Mouse (Mus musculus): ENCODE data around the gene S100a3.
A peak's percentile ranks its signal among the peaks of the same experiment; 100 is the strongest.

S100a3 gene

DNA sequence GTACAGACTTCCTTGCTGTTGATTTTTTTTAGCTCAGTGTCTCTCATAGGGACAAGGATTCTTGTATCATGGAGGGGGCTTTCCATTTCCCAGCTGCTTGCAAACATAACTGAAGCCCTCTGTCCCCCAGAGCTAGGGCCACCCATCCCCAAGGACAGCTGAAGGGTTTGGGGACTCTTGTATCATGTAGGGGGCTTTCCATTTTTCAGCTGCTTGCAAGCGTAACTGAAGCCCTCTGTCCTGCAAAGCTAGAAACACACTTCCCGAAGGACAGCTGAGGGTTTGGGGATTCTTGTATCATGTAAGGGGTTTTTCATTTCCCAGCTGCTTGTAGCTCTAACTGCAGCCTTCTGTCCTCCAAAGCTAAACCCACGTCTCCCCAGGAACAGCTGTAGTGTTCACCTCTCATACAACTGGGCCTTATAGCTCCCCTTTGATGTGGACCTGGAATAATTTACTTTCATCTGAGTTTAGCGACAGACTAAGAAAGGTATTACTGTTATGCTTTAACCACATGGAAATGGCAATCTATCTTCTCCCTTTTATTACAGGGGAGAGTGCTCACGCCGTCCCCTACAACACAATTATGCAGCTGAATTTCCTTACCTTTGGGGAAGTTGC is at the start of gene S100a3:
Gene S100a3, plus strand, starts transcription at position 571 of the 621 bp plus-strand sequence.
- no peak for DNase-seq

- no peak for DNase-seq
Measured at GRCm38 (mm10) chr3:90512276-90512675, 48.1 kb upstream of the S100a3 start.

- no peak for DNase-seq
Measured at GRCm38 (mm10) chr3:90512948-90513642, 47.3 kb upstream of the S100a3 start.

DNA sequence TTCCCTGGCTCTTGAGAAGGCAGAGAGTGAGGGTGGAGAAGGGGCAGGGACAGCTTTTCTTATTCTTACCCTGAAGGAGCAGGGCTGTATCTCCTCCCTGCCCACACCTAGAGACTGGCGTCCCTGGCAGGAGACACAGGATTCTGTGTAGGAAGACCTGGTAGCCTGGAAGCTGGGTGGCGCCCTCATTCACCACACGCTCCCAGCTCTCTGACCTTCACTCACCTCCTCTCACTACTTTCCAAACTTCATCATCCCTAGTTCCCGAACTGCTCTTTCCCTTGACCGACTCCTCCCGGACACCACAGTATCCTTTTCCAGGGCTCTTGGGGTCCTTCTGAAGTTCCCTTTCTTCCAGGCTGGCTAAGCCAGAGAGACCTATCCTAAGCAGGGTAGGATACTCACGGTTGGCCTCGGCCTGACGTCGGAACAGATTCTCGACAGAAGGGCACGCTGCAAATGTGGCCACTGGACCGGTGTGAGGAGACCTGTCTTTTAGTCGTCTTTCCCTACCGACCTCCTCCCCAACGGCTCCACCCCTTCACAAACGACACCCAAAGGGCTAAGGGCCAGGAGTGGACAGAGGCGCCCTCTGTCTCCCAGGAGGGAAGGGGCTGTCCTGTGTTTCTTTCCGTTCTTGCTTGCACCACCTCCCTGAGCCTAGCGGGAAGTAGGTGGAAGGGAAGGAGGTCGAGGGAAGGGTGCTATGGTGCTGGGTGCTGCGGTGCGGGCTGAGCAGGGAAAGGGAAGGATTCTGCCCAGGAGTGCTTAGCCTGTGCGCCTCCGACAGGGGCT is 46.4 kb upstream of the S100a3 start, which contains the start of the genes S100a1 and S100a13:
Gene S100a1, minus strand, starts transcription at position 597 of the 795 bp plus-strand sequence.
Gene S100a13, plus strand, starts transcription at position 640 of the 795 bp plus-strand sequence.
- peak; percentile 46 to 61 for DNase-seq

DNA sequence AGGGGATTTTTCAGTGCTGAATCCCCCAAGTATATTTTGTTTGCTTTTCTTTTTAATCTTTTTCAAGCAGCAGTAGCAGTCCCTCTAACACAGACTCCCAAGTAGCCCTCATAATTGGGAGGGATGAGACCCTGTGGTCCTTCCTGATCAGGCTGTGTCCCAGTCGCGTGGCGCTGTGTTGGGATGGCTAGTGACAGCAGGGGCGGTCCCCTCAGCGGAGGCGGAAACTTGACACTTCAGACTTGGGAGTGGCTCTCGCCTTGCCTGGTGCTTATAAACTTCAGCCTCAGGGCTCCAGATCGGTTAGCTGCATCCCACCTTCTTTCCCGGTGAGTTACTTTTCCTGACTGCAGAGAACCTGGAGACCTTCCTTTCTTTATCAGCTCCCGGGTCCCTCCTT is 45.7 kb upstream of the S100a3 start:
- DNase-seq: peak in 1 of 2 experiments; percentile 49

GRCm38 (mm10) chr3:90515242-90515641 is 45.1 kb upstream of the S100a3 start:
- no peak for DNase-seq

GRCm38 (mm10) chr3:90515789-90516188 is 44.6 kb upstream of the S100a3 start:
- DNase-seq: no peak

GRCm38 (mm10) chr3:90517711-90518110 is 42.7 kb upstream of the S100a3 start:
- no peak for DNase-seq

- peak; percentile 25 to 40 for DNase-seq
Measured at GRCm38 (mm10) chr3:90525421-90525820, 35.0 kb upstream of the S100a3 start.

- no peak for DNase-seq
Measured at GRCm38 (mm10) chr3:90526076-90526475, 34.3 kb upstream of the S100a3 start.

DNA sequence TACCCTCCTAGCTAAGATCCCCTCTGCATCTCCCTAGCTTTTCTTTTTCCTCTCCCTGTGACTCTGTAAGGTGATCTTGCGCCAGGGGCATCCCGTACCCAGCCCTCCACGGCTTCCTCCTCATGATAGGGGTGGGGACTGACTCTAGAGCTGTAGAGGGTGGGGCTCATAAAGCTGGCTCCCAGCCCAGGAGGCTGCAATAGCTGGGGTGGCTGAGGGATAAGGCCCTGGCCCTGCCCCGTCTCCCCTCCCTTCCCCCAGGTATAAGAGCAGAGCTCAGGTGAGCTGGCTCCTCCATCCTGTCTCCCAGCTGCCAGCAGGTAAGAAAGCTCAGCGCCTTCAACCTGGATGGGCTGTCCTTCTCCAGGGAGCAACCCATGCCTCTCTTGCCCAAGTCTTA is 33.8 kb upstream of the S100a3 start, which contains the start of gene S100a14:
Gene S100a14, plus strand, starts transcription at position 277 of the 400 bp plus-strand sequence.
- no peak for DNase-seq

DNA sequence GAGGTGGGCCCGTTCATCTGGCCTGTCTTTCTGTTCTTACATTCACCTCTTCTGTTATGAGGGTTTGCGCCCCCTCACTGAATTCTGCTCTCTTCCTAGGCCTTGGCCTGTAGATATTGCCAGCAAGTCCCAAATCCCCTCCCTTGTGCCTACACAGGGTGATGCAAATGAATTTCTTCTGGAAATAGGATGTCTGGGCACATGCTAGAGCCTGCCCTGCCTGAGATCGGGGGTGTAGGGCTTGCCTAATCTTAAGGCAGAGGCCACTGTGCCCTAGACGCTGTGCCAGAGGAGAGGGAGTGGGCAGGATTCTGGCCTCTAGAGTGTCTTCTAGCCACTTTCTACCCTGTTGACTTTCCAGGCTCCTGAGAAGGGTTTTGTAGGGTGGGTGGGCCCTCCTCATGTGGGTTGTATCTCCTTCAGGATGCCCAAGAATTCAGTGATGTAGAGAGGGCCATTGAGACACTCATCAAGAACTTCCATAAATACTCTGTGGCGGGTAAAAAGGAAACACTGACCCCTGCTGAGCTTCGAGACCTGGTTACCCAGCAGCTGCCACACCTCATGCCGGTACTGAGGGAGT is 33.0 kb upstream of the S100a3 start:
- no peak for DNase-seq

GRCm38 (mm10) chr3:90531713-90532112 is 28.7 kb upstream of the S100a3 start:
- no peak for DNase-seq

GRCm38 (mm10) chr3:90535446-90535845 is 24.9 kb upstream of the S100a3 start:
- no peak for DNase-seq

DNA sequence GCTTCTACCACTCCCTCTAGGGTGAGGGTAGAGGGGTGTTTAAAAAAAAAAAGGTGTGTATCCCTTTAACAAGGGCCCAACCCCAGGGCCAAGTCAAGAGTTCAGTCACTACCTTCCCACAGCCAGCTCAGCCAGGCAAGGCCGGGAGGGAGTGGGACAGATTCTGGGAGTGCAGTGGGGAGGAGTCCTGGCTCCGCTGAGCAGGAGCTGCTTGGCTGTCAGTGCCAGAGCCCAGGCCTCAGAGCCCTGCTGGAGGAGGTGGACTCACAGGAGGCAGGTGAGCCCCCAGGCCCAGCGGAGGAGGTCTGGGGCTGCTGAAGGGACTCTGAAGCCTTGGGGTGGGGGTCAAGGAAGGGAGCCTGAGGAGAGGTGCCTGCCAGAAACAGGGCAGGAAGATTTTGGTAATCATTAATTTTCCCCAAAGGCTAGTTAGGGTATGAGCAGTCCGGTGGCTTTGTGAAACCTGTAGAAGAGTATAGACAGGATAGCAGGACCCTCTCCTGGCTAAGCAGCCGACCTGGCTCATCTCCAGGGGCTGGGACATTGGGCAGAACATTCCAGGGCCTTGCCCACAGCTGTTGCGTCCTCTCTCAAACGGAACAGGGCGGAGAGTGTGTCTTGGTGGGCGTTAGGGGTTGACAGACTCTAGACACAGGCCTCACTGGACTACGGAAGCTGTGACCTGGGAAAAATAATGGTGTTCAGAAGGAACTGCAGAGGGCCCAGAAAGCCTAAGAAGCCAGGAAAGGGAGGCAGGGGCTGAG is 23.1 kb upstream of the S100a3 start, which contains the start of gene S100a16:
Gene S100a16, plus strand, starts transcription at position 114 of the 764 bp plus-strand sequence.
- DNase-seq: peak; percentile 61 to 75

DNA sequence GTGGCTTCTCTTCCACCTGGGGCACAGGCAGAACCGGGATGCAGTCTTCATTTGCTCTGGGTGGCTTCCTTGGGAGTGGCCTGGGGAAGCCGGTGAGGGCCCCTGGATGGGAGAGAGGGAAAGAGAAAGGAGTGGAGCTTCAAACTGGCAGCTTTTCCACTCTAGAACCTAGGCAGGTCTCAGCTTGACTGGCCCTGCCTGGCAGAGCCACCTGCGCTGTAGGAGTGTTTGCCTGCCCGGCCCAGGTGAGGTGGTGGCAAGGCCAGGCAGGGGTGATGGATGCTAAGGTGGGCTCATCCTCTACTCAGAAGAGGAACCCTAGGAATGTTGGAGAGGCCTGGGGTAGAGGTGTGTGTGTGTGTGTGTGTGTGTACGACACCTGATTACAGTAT is 22.5 kb upstream of the S100a3 start:
- DNase-seq: no peak

- no peak for DNase-seq
Measured at GRCm38 (mm10) chr3:90540904-90541303, 19.5 kb upstream of the S100a3 start.

GRCm38 (mm10) chr3:90549676-90550420 is 10.5 kb upstream of the S100a3 start:
- no peak for DNase-seq

GRCm38 (mm10) chr3:90550421-90550790 is 10.0 kb upstream of the S100a3 start:
- no peak for DNase-seq

GRCm38 (mm10) chr3:90552231-90552630 is 8.1 kb upstream of the S100a3 start:
- no peak for DNase-seq

- no peak for DNase-seq
Measured at GRCm38 (mm10) chr3:90555954-90556353, 4.4 kb upstream of the S100a3 start.
